Mouse (Mus musculus): ENCODE results near the gene Katnb1. TPM values are rescaled to one million over a fixed set of nuclear protein-coding genes. Genes with fewer than 3 reads are reported as not detected.

The Katnb1 gene
- polyA plus RNA-seq, 1 experiment from 2014 or later: 33.3 TPM

GRCm38 (mm10) chr8:95101972-95102371 is 21.0 kb downstream of the Katnb1 start:
- Histone ChIP-seq H3K9me3 (replicated peaks) (no peaks in the 10 kb centered on the region), H3K4me3 (no peak overlapping the region), H3K27me3 (ENCODE audit: low read depth, poor library complexity, severe bottlenecking) (no peaks in the 10 kb centered on the region), H3K27ac (no peak overlapping the region), H3K4me1 (no peaks in the 10 kb centered on the region), H3K36me3 (peaks cover 69% of the 10 kb centered on the region)
- DNase-seq (ENCODE audit: low spot score): no peak
- 82% methylated on average over 4 of the region's 4 CpGs for WGBS

- DNase-seq (ENCODE audit: low spot score): no peak
- H3K36me3 ChIP-seq: peaks cover 26% of the 10 kb centered on the region
- H3K27ac ChIP-seq: no peak overlapping the region
- no peaks in the 10 kb centered on the region for H3K9me3 ChIP-seq (replicated peaks)
- 0 out of 2 replicates have a peak, but pooled peaks cover 2% of the 10 kb centered on the region for H3K4me1 ChIP-seq
- H3K27me3 ChIP-seq (ENCODE audit: low read depth, poor library complexity, severe bottlenecking): no peaks in the 10 kb centered on the region
- WGBS: 92% methylated on average over 13 of the region's 13 CpGs
- H3K4me3 ChIP-seq: no peak overlapping the region
These were observed 26.3 kb downstream of the Katnb1 start for GRCm38 (mm10) chr8:95107306-95107705.

GRCm38 (mm10) chr8:95112594-95112993 is 31.6 kb downstream of the Katnb1 start:
- Histone ChIP-seq H3K4me3 (no peak overlapping the region), H3K4me1 (0 out of 2 replicates have a peak, but pooled peaks cover 2% of the 10 kb centered on the region), H3K9me3 (replicated peaks) (no peaks in the 10 kb centered on the region), H3K27ac (no peak overlapping the region), H3K27me3 (ENCODE audit: low read depth, poor library complexity, severe bottlenecking) (no peaks in the 10 kb centered on the region), H3K36me3 (peaks cover 7% of the 10 kb centered on the region; the same call in 1 of the 2 replicates)
- 88% methylated on average over 3 of the region's 3 CpGs for WGBS
- no peak for DNase-seq (ENCODE audit: low spot score)

GRCm38 (mm10) chr8:95113108-95113507 is 32.1 kb downstream of the Katnb1 start:
- Histone ChIP-seq H3K4me1 (0 out of 2 replicates have a peak, but pooled peaks cover 2% of the 10 kb centered on the region), H3K9me3 (replicated peaks) (no peaks in the 10 kb centered on the region), H3K27me3 (ENCODE audit: low read depth, poor library complexity, severe bottlenecking) (no peaks in the 10 kb centered on the region), H3K4me3 (no peak overlapping the region), H3K36me3 (peaks cover 7% of the 10 kb centered on the region; the same call in 1 of the 2 replicates), H3K27ac (no peak overlapping the region)
- no peak for DNase-seq (ENCODE audit: low spot score)
- WGBS: 90% methylated on average over 4 of the region's 4 CpGs

- no peak overlapping the region for H3K27ac ChIP-seq
These were observed 32.8 kb downstream of the Katnb1 start for GRCm38 (mm10) chr8:95113750-95114149.

GRCm38 (mm10) chr8:95123455-95123854 is 42.5 kb downstream of the Katnb1 start:
- H3K9me3 ChIP-seq (replicated peaks): no peaks in the 10 kb centered on the region
- no peak for DNase-seq (ENCODE audit: low spot score)
- H3K36me3 ChIP-seq: peaks cover 7% of the 10 kb centered on the region
- H3K27me3 ChIP-seq (ENCODE audit: low read depth, poor library complexity, severe bottlenecking): no peaks in the 10 kb centered on the region
- H3K4me3 ChIP-seq: no peak overlapping the region
- H3K27ac ChIP-seq: no peak overlapping the region
- 90% methylated on average over 5 of the region's 5 CpGs for WGBS
- no peaks in the 10 kb centered on the region for H3K4me1 ChIP-seq

More at GRCm38 (mm10) chr8:95113750-95114149, 32.8 kb downstream of the Katnb1 start:
- DNase-seq (ENCODE audit: low spot score): no peak
- Histone ChIP-seq H3K36me3 (peaks cover 2% of the 10 kb centered on the region; the same call in 1 of the 2 replicates), H3K4me3 (no peak overlapping the region), H3K4me1 (0 out of 2 replicates have a peak, but pooled peaks cover 2% of the 10 kb centered on the region), H3K27me3 (ENCODE audit: low read depth, poor library complexity, severe bottlenecking) (no peaks in the 10 kb centered on the region), H3K9me3 (replicated peaks) (no peaks in the 10 kb centered on the region)
- WGBS: 72% methylated on average over 3 of the region's 3 CpGs

DNA sequence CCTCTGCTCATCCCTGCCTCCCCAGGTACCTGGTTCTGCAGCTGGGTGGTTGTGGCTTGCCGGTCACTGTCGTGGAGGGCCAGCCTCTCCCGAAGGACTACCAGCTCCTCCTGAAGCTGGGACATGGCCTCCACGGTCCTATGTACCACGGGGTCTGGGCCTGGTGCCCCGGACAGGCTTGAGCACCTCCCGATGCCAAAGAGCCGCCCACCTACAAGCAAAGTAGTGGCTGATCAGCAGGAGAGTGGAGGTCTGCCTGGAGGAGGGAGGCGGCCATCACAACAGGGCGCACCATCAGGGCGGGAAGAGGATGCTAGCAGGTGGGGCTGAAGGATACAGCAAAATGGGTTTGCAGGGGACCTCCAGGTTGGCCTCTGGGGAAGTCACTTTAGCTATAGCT is 45.5 kb downstream of the Katnb1 start:
- H3K27me3 ChIP-seq (ENCODE audit: low read depth, poor library complexity, severe bottlenecking): no peaks in the 10 kb centered on the region
- WGBS: 93% methylated on average over 11 of the region's 11 CpGs
- no peaks in the 10 kb centered on the region for H3K9me3 ChIP-seq (replicated peaks)
- peaks cover 10% of the 10 kb centered on the region for H3K36me3 ChIP-seq
- DNase-seq (ENCODE audit: low spot score): no peak
- H3K4me1 ChIP-seq: peaks cover 6% of the 10 kb centered on the region
- H3K4me3 ChIP-seq: no peak overlapping the region
- H3K27ac ChIP-seq: no peak overlapping the region

- H3K4me3 ChIP-seq: no peak overlapping the region
- DNase-seq (ENCODE audit: low spot score): no peak
- peaks cover 8% of the 10 kb centered on the region for H3K4me1 ChIP-seq
- peaks cover 11% of the 10 kb centered on the region for H3K36me3 ChIP-seq
- H3K27ac ChIP-seq: peak overlapping the region; percentile 7; the same call in 1 of the 2 replicates
- WGBS: 83% methylated on average over 9 of the region's 9 CpGs
- H3K27me3 ChIP-seq (ENCODE audit: low read depth, poor library complexity, severe bottlenecking): no peaks in the 10 kb centered on the region
- H3K9me3 ChIP-seq (replicated peaks): no peaks in the 10 kb centered on the region
These were observed 46.7 kb downstream of the Katnb1 start for GRCm38 (mm10) chr8:95127658-95128057.

DNA sequence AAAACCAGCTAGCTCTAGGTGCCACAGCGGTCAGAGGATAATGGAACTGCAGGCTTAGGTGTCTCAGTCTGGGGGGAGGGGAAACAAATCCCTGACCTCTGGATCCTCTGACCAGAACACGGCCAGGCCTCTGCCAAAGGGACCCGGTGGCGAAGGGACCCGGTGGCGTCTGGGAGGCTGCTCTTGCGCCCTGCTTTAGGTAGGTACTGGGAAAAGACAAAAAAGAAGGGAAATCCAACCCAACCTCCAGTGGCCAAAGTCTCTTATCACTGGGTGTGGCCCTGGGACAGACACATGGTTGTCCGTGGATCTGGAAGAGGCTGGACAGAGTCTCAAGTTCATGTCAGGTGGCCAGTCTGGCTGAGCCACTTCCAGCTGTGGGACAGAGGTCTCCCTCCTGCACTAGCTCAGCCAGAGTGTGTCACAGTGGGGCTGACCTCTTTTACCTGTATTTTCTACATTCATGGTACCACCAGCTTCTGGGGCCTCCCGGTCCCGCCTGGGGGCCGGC is 47.8 kb downstream of the Katnb1 start:
- 88% methylated on average over 11 of the region's 11 CpGs for WGBS
- Histone ChIP-seq H3K4me3 (no peak overlapping the region), H3K9me3 (replicated peaks) (no peaks in the 10 kb centered on the region), H3K4me1 (peaks cover 8% of the 10 kb centered on the region), H3K36me3 (peaks cover 13% of the 10 kb centered on the region), H3K27me3 (ENCODE audit: low read depth, poor library complexity, severe bottlenecking) (no peaks in the 10 kb centered on the region), H3K27ac (no peak overlapping the region)
- no peak for DNase-seq (ENCODE audit: low spot score)

- Histone ChIP-seq H3K27me3 (ENCODE audit: low read depth, poor library complexity, severe bottlenecking) (peaks cover 1% of the 10 kb centered on the region), H3K4me3 (no peak overlapping the region), H3K27ac (no peak overlapping the region), H3K9me3 (replicated peaks) (no peaks in the 10 kb centered on the region), H3K4me1 (peaks cover 8% of the 10 kb centered on the region), H3K36me3 (peaks cover 18% of the 10 kb centered on the region)
- 57% methylated on average over 15 of the region's 15 CpGs for WGBS
- DNase-seq (ENCODE audit: low spot score): no peak
These were observed 50.1 kb downstream of the Katnb1 start for GRCm38 (mm10) chr8:95130966-95131537.

- H3K27me3 ChIP-seq (ENCODE audit: low read depth, poor library complexity, severe bottlenecking): peaks cover 11% of the 10 kb centered on the region
- peaks cover 11% of the 10 kb centered on the region for H3K4me1 ChIP-seq
- no peak overlapping the region for H3K27ac ChIP-seq
- no peak for DNase-seq (ENCODE audit: low spot score)
- H3K4me3 ChIP-seq: no peak overlapping the region
- peaks cover 18% of the 10 kb centered on the region for H3K36me3 ChIP-seq
- H3K9me3 ChIP-seq (replicated peaks): no peaks in the 10 kb centered on the region
- WGBS: 83% methylated on average over 5 of the region's 5 CpGs
These were observed 51.0 kb downstream of the Katnb1 start for GRCm38 (mm10) chr8:95131983-95132382.

DNA sequence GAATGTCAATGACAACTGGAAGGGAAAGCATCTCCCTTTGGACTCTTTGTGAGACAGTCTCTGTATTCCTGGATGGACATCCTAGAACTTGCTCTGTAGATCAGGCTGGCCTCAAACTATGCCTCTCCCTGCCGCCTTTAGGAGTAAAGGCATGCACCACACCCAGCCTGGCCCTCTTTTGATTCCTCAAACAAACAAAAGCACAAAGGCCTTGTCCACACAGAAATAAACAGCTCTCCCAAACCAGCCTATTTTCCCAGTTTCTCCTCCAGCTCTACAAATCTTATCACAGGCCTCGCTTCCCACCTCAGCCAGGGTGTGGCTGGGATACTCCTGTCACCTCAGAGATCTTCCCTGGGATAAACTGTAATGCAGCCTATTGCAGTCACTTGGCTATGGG is 53.2 kb downstream of the Katnb1 start:
- Histone ChIP-seq H3K27me3 (ENCODE audit: low read depth, poor library complexity, severe bottlenecking) (peaks cover 33% of the 10 kb centered on the region), H3K4me1 (peaks cover 26% of the 10 kb centered on the region), H3K9me3 (replicated peaks) (no peaks in the 10 kb centered on the region), H3K4me3 (no peak overlapping the region), H3K36me3 (peaks cover 11% of the 10 kb centered on the region; the same call in 1 of the 2 replicates), H3K27ac (no peak overlapping the region)
- no peak for DNase-seq (ENCODE audit: low spot score)
- 89% methylated on average over 2 of the region's 2 CpGs for WGBS

GRCm38 (mm10) chr8:95135242-95135641 is 54.3 kb downstream of the Katnb1 start:
- Histone ChIP-seq H3K4me3 (no peak overlapping the region), H3K36me3 (peaks cover 11% of the 10 kb centered on the region; the same call in 1 of the 2 replicates), H3K4me1 (peaks cover 26% of the 10 kb centered on the region), H3K9me3 (replicated peaks) (no peaks in the 10 kb centered on the region), H3K27me3 (ENCODE audit: low read depth, poor library complexity, severe bottlenecking) (peaks cover 42% of the 10 kb centered on the region), H3K27ac (no peak overlapping the region)
- 51% methylated on average over 3 of the region's 3 CpGs for WGBS
- no peak for DNase-seq (ENCODE audit: low spot score)
